Mouse (Mus musculus) stomach, embryonic 15.5 days (tissue): ENCODE measurements around the gene Impg2. TPM values are rescaled to one million over a fixed set of nuclear protein-coding genes. Genes with fewer than 3 reads are reported as not detected.

Experiments used
- ATAC-seq: fragments of 200-750 bp; cut with Nextera tagmentation; 2 replicates; pipeline ENCODE4 v1.8.0; 2017; ENCODE audit warnings: low read depth, moderate number of reproducible peaks, moderate TSS enrichment; ENCODE audit not compliant: insufficient read depth, low FRiP score
- H3K27ac ChIP-seq: fragments of 300-500 bp; sonication (generic); 2 replicates; pipeline ENCODE4 v1.5.1; 2015; ENCODE audit warnings: mild to moderate bottlenecking, inconsistent platforms
- H3K27me3 ChIP-seq: fragments of 300-500 bp; sonication (generic); replicated peaks from 2 replicates; pipeline ENCODE4 v1.6.1; 2015; ENCODE audit warnings: inconsistent platforms
- H3K36me3 ChIP-seq: fragments of 300-500 bp; sonication (generic); 2 replicates; pipeline ENCODE4 v1.6.1; 2015; ENCODE audit warnings: inconsistent platforms
- H3K4me1 ChIP-seq: fragments of 300-500 bp; sonication (generic); 2 replicates; pipeline ENCODE4 v1.6.1; 2015; ENCODE audit warnings: inconsistent platforms
- H3K4me2 ChIP-seq: fragments of 300-500 bp; sonication (generic); 2 replicates; pipeline ENCODE4 v1.6.1; 2015; ENCODE audit warnings: mild to moderate bottlenecking, inconsistent platforms
- H3K4me3 ChIP-seq: fragments of 300-500 bp; sonication (generic); replicated peaks from 2 replicates; pipeline ENCODE4 v1.5.1; 2015; ENCODE audit warnings: inconsistent platforms
- H3K9ac ChIP-seq: fragments of 300-500 bp; sonication (generic); 2 replicates; pipeline ENCODE4 v1.6.1; 2015; ENCODE audit warnings: inconsistent platforms
- H3K9me3 ChIP-seq: fragments of 300-500 bp; sonication (generic); 2 replicates; pipeline ENCODE4 v1.6.1; 2016; ENCODE audit warnings: inconsistent platforms
- WGBS: fragments of 180-500 bp; shearing (Covaris S2); methylation state at CpG from one replicate; pipeline ENCODE4 v1.1.7; 2015; 5-methylcytosine and 5-hydroxymethylcytosine counted together
- polyA plus RNA-seq: library from polyadenylated mRNA; unstranded; fragments of >200 nt; fragmentation: Nextera tagmentation; extraction: Ambion mirVana; gene quantifications from 2 replicates; pipeline ENCODE4 v1.2.1, GENCODE M21; 2015

Gene Impg2
- polyA plus RNA-seq, 1 experiment from 2014 or later, result 0.09 TPM

DNA sequence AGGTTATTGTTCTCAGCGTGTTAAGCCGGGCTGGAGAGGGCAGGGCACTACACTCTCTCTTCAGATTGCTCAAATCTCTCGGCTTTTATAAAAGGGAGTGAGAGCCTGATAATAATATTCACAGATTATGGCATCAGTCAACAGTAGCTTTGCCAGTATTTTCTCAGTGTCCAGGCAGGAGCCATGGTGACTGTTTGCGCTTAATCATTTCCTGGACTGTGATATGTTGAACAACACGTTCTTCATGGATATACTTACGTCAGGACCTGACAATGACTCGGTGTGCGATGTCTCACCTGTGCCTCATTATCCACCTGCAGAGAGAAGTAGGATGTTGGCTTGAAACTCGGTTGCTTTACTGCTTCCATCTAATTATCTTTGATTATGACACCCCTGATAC, 74.9 kb downstream of the Impg2 start:
- WGBS, result 62% methylated on average over 9 of the region's 9 CpGs
- ATAC-seq, result peak; percentile 53; the same call in 1 of the 2 replicates
- no peaks in the 10 kb centered on the region for H3K4me1 ChIP-seq

DNA sequence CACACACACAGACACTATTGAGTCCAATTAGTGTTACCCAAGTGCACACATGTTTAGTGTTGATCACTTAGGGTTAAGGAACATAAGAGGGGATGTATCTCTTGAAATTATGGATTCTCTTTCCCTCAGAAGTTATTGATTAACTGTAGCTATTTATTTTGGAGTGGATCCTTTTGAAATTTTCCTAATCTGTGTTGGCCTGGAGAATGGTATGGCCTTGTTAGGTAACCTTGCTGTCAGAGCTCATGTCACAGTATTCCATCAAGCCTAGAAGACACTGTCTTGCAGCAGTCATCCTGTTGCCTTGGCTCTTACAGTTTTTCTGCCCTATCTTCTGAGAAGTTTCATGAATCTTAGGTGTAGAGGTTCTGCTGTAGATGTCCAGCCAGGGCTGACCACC, 75.6 kb downstream of the Impg2 start:
- Histone ChIP-seq H3K9me3 (no peaks in the 10 kb centered on the region), H3K4me1 (no peaks in the 10 kb centered on the region), H3K27me3 (no peaks in the 10 kb centered on the region), H3K36me3 (no peaks in the 10 kb centered on the region), H3K27ac (no peak overlapping the region), H3K4me2 (no peak overlapping the region), H3K4me3 (no peak overlapping the region), H3K9ac (no peak overlapping the region)
- no peak for ATAC-seq

More for the DNA sequence above, 74.9 kb downstream of the Impg2 start:
- H3K9me3 ChIP-seq, result no peaks in the 10 kb centered on the region
- no peaks in the 10 kb centered on the region for H3K27me3 ChIP-seq
- H3K4me2 ChIP-seq, result no peak overlapping the region
- no peaks in the 10 kb centered on the region for H3K36me3 ChIP-seq
- H3K9ac ChIP-seq, result no peak overlapping the region
- H3K27ac ChIP-seq, result no peak overlapping the region
- H3K4me3 ChIP-seq, result no peak overlapping the region

DNA sequence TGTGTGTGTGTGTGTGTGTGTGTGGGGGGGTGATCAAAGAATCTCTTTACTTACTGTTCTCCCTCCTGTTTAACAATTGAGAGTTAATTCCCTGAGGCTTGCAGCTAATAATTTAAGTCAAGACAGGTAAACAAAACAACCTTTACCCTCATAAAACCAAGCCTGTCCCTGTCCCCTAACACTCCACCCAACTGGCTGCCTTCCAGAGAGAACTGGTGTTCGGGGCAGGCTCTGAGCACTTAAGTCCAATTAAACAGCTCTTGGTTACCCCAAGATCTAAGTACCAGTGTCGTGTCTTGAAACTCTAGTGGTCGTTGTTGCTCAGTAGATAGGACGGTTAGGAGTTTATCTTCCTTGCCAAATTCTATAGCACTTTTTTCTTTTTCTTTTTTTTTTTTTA, 77.2 kb downstream of the Impg2 start:
- Histone ChIP-seq H3K27me3 (no peaks in the 10 kb centered on the region), H3K4me2 (no peak overlapping the region), H3K27ac (no peak overlapping the region), H3K4me1 (no peaks in the 10 kb centered on the region), H3K36me3 (no peaks in the 10 kb centered on the region), H3K9ac (no peak overlapping the region), H3K4me3 (no peak overlapping the region), H3K9me3 (no peaks in the 10 kb centered on the region)
- no peak for ATAC-seq
- WGBS, result 66% methylated on average over 4 of the region's 4 CpGs

DNA sequence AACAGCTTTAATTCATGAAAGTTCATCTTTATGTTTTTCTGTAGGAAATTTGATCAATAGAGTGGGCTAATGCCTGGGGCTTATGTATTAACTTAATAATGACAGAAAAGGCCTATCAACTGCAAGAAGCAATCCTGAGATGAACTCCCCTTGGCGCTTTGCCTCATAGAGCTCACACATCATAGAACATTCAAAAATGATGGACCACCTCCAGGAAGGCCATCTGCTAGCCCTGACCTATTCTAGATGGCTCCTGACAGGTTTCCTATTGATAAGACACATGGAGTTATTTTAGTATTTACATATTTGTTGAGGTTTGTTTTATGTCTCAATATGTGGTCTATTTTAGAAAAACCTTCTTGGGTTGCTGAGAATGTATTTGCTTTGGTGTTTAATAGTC, 79.2 kb downstream of the Impg2 start:
- Histone ChIP-seq H3K4me1 (no peaks in the 10 kb centered on the region), H3K9ac (no peak overlapping the region), H3K36me3 (no peaks in the 10 kb centered on the region), H3K27ac (no peak overlapping the region), H3K4me3 (no peak overlapping the region), H3K27me3 (no peaks in the 10 kb centered on the region), H3K4me2 (no peak overlapping the region), H3K9me3 (no peaks in the 10 kb centered on the region)
- no peak for ATAC-seq
- 83% methylated on average over 1 of the region's 1 CpGs for WGBS

DNA sequence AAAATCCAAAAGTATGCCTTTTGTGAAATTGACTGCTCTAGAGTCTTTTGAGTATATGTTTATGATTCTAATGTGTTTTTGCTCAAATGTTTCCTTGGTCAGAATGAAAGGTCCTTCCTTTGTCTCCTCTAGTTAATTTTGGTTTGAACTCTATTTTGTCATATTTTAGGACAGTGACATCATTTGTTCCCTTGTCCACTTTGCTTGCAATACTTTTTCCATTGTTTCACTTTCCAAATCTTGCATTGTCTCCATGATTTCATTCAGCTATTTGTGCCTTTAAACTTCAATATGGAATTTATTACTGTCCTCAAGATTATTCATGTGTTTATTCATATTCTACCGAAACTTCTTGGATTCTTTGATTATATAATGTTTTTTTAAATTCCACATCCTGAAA, 79.8 kb downstream of the Impg2 start:
- Histone ChIP-seq H3K27ac (no peak overlapping the region), H3K4me2 (no peak overlapping the region), H3K4me1 (no peaks in the 10 kb centered on the region), H3K36me3 (no peaks in the 10 kb centered on the region), H3K4me3 (no peak overlapping the region), H3K27me3 (no peaks in the 10 kb centered on the region), H3K9me3 (no peaks in the 10 kb centered on the region), H3K9ac (no peak overlapping the region)
- 55% methylated on average over 1 of the region's 1 CpGs for WGBS
- ATAC-seq, result no peak

DNA sequence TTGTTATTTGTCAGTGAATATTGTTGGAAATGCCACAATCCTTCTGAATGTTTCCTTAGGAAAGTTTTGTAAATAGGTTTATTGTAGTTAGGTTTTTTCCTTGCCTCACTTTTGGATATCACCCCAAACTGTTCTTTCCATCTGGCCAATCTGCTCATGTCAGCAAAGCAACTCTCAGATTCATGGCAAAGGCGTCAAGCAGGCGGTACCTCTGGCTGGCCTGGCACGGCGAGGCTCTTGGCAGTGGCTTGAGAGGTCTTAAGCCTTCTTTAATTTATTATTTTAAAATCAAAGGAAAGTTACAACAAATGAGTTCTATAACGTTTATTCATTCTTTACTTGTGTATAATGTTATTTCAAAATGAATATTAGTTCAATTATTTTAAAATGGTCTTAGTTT, 82.0 kb downstream of the Impg2 start:
- no peaks in the 10 kb centered on the region for H3K9me3 ChIP-seq
- 65% methylated on average over 5 of the region's 5 CpGs for WGBS
- no peak overlapping the region for H3K27ac ChIP-seq
- H3K9ac ChIP-seq, result no peak overlapping the region
- no peak overlapping the region for H3K4me2 ChIP-seq
- H3K4me3 ChIP-seq, result no peak overlapping the region
- H3K36me3 ChIP-seq, result no peaks in the 10 kb centered on the region
- no peaks in the 10 kb centered on the region for H3K4me1 ChIP-seq
- H3K27me3 ChIP-seq, result no peaks in the 10 kb centered on the region
- no peak for ATAC-seq

DNA sequence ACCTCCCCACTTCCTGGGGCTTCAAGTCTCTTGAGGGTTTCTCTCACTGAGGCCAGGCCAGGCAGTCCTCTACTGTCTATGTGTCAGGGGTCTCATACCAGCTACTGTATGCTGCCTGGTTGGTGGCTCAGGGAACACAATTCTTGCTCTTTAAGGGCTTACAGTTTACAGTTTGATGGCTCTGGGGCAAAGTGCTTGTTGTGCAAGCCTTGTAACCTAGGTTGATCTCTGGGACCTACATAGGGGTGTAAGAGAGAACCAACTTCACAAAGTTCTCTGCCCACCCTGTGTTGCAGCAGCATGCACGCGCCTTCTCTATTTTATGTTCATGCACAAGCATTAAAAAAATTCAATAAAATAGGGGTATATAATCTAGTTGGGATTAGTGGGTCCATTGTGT, 82.9 kb downstream of the Impg2 start:
- Histone ChIP-seq H3K9me3 (no peaks in the 10 kb centered on the region), H3K36me3 (no peaks in the 10 kb centered on the region), H3K4me1 (no peaks in the 10 kb centered on the region), H3K27me3 (no peaks in the 10 kb centered on the region), H3K9ac (no peak overlapping the region), H3K4me3 (no peak overlapping the region), H3K27ac (no peak overlapping the region), H3K4me2 (no peak overlapping the region)
- 90% methylated on average over 2 of the region's 2 CpGs for whole genome bisulfite sequencing
- no peak for ATAC-seq

DNA sequence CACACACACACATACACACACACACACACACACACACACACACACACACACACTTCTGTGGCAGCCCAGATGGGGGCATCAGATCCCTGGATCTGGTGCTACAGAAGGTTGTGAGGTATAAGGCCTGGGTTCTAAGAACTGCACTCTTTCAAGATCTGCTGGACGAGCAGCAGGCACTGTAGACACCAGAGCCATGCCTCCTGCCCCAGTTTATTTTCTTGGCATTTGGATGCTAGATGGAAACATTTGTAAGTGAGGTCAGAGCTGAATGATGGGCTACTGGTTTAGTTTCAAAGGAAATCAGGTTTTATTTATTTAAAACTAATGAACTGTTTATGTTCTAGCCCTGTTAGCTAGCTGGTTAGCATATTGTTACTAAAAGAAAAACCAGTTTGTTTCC, 90.8 kb downstream of the Impg2 start:
- 46% methylated on average over 1 of the region's 1 CpGs for WGBS
- Histone ChIP-seq H3K27me3 (no peaks in the 10 kb centered on the region), H3K4me1 (no peaks in the 10 kb centered on the region), H3K9me3 (no peaks in the 10 kb centered on the region), H3K9ac (no peak overlapping the region), H3K36me3 (no peaks in the 10 kb centered on the region), H3K4me3 (no peak overlapping the region), H3K27ac (no peak overlapping the region), H3K4me2 (no peak overlapping the region)
- ATAC-seq, result no peak

DNA sequence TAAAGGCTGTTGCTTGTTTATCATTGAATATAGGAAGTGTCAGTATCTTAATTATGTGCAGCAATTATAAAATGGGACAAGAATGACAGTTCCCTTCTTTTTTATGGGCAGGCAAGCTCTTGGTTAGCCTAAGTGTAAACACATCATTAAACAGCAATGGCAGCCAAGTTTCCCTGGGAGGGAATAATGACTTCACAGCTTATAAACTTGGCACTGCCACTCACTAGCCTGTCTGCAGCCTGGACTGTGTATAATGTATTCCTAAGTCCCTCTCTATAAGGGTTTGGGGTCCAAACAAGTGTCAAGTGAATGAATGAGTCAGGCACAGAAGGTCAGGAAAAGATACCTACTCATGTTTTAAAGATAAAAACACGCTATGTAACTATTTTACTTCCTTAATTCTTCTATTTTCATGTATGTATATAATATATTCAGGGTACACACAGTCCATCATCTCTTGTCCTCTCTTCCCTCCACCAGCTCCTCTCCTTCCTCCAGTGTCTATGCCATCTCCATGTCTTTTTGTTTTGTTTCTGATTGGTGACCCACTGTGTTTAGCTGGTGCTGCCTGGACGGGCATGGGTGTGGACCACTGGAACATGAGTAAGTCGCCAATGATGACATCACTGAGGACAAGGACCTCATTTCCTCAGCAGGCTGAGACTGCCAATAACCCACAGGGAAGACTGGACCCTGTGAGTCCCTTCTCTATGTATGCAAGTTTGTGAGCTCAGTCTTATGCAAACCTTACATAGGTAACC, 92.0 kb downstream of the Impg2 start:
- WGBS, result 49% methylated on average over 3 of the region's 3 CpGs
- Histone ChIP-seq H3K4me3 (no peak overlapping the region), H3K4me1 (no peaks in the 10 kb centered on the region)

DNA sequence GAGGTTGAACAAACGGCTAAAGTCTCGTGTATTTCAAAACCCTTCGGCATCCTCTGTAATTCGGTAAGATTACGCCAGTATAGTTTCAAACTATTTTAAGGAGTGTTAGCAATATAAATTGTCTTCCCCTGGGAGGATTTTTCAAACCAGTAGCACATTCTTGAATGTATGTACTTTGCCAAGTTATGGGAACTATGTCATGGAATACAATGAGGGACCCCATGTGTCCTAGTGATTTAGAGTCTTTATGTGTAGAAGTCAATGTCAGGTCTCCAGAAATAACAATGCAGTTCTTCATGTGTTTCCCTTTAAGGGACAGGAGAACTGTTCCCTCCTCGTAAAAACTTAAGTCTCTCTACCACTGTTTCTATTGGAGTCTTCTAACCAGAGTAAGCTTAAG, 94.1 kb downstream of the Impg2 start:
- no peaks in the 10 kb centered on the region for H3K36me3 ChIP-seq
- no peak overlapping the region for H3K27ac ChIP-seq
- H3K4me1 ChIP-seq, result no peaks in the 10 kb centered on the region
- 77% methylated on average over 6 of the region's 6 CpGs for WGBS
- no peaks in the 10 kb centered on the region for H3K27me3 ChIP-seq
- no peak for ATAC-seq
- no peaks in the 10 kb centered on the region for H3K9me3 ChIP-seq
- H3K4me2 ChIP-seq, result no peak overlapping the region
- no peak overlapping the region for H3K9ac ChIP-seq
- no peak overlapping the region for H3K4me3 ChIP-seq

More for the DNA sequence above, 92.0 kb downstream of the Impg2 start:
- H3K27ac ChIP-seq, result no peak overlapping the region
- H3K4me2 ChIP-seq, result no peak overlapping the region
- no peaks in the 10 kb centered on the region for H3K9me3 ChIP-seq
- H3K27me3 ChIP-seq, result no peaks in the 10 kb centered on the region
- H3K36me3 ChIP-seq, result no peaks in the 10 kb centered on the region
- H3K9ac ChIP-seq, result no peak overlapping the region
- 0 out of 2 replicates have a peak, but pooled peaks have one; percentile 22 for ATAC-seq

DNA sequence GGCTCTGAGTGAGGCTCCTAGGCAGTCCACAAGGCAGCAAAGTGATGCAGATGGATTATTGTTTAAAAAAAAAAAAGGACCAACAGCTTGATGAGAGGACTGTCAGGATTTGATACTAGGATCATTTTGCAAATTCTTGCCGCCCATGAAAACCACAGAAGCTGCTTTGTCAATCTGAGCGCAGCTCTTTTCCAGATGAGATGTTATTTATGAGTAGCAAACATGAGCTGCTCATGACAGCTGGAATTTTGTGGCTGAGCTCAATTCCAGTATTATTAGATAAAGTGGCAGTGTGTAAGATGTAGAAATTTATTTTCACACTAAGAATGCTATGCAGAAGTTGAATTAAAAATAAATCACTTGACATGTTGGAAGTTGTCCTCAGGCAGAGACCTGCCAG, 94.7 kb downstream of the Impg2 start:
- Histone ChIP-seq H3K4me3 (no peak overlapping the region), H3K4me2 (no peak overlapping the region), H3K27ac (no peak overlapping the region), H3K9ac (no peak overlapping the region), H3K4me1 (no peaks in the 10 kb centered on the region), H3K9me3 (no peaks in the 10 kb centered on the region), H3K36me3 (no peaks in the 10 kb centered on the region), H3K27me3 (no peaks in the 10 kb centered on the region)
- WGBS, result 70% methylated on average over 2 of the region's 2 CpGs
- ATAC-seq, result no peak

DNA sequence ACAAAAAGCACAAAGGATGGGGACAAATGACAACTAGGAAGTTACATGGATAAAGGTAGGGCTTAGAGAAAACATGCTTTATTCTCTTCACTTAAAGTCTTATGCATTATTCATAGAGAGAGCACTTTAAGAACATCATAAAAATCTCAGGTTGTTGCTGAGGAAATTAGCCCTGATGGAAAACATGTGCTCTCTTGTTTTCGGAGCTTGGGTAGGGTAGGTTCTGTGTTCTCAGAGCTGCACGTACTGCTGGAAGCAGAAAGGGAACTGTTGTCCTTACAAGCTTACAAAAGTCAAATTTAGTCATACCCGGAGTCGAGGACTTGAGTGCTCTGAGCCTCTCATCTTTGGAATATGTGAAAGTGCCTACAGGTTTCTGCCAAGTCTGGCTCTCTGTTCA, 98.9 kb downstream of the Impg2 start:
- Histone ChIP-seq H3K36me3 (no peaks in the 10 kb centered on the region), H3K4me1 (no peaks in the 10 kb centered on the region), H3K4me2 (no peak overlapping the region), H3K4me3 (no peak overlapping the region), H3K27ac (no peak overlapping the region), H3K9me3 (no peaks in the 10 kb centered on the region), H3K27me3 (no peaks in the 10 kb centered on the region), H3K9ac (no peak overlapping the region)
- 65% methylated on average over 4 of the region's 4 CpGs for WGBS
- ATAC-seq, result no peak

DNA sequence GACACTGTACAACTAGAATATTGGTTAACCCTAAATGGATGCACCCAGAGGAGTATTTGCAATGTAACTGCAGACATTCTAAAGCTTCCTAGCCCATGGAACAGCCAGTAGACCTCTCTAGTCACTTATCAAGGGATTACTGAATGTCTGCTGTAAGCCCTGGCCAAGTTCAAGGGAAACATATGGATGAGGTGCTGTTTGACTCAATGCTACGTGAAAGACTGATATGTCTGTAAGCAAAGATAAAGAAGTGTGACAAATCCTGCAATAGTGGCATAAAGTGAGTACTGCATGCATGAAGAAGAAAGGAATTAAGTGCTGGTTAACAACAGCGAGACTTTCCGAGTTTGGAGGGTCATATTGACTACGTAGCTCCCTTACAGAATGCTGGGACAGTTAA, 100.1 kb downstream of the Impg2 start:
- Histone ChIP-seq H3K4me3 (no peak overlapping the region), H3K27ac (no peak overlapping the region), H3K36me3 (no peaks in the 10 kb centered on the region), H3K9ac (no peak overlapping the region), H3K27me3 (no peaks in the 10 kb centered on the region), H3K4me2 (no peak overlapping the region), H3K9me3 (no peaks in the 10 kb centered on the region), H3K4me1 (no peaks in the 10 kb centered on the region)
- WGBS, result 79% methylated on average over 4 of the region's 4 CpGs
- no peak for ATAC-seq
